Mouse (Mus musculus): ENCODE data around the gene Cds2. TPM values are rescaled to one million over a fixed set of nuclear protein-coding genes. Genes with fewer than 3 reads are reported as not detected.

Cds2 gene
- polyA plus RNA-seq, 1 experiment from 2014 or later: 16.9 TPM

DNA sequence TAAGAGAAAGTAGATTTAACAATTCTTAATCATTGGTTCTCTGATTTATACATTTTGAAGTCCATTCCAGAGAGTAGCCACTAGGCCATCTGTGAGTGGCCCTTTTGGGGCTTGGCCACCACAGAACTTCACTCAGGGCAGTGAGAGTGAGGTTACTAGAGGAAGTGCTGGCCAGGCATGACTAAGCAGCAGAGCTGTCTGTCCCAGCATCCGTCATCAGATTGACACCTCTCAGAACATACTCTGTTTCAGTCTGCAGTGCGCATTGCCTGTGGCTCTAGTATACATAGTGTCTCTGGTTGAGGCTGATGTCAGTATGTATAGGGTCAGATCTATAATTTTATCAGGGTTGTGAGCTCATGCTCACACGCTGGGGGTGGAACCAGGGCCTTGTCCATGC, 6.3 kb downstream of the Cds2 start:
- no peak overlapping the region for H3K4me3 ChIP-seq (replicated peaks)
- H3K27ac ChIP-seq (replicated peaks): no peak overlapping the region
- no peaks in the 10 kb centered on the region for H3K27me3 ChIP-seq
- H3K9me3 ChIP-seq (replicated peaks): no peaks in the 10 kb centered on the region
- no peak for ATAC-seq (ENCODE audit: insufficient number of reproducible peaks, low FRiP score, low TSS enrichment, low read depth)
- no peak overlapping the region for H3K9ac ChIP-seq
- WGBS: 84% methylated on average over 3 of the region's 3 CpGs
- no peaks in the 10 kb centered on the region for H3K36me3 ChIP-seq
- no peak overlapping the region for H3K4me2 ChIP-seq (replicated peaks)
- peaks cover 9% of the 10 kb centered on the region for H3K4me1 ChIP-seq

DNA sequence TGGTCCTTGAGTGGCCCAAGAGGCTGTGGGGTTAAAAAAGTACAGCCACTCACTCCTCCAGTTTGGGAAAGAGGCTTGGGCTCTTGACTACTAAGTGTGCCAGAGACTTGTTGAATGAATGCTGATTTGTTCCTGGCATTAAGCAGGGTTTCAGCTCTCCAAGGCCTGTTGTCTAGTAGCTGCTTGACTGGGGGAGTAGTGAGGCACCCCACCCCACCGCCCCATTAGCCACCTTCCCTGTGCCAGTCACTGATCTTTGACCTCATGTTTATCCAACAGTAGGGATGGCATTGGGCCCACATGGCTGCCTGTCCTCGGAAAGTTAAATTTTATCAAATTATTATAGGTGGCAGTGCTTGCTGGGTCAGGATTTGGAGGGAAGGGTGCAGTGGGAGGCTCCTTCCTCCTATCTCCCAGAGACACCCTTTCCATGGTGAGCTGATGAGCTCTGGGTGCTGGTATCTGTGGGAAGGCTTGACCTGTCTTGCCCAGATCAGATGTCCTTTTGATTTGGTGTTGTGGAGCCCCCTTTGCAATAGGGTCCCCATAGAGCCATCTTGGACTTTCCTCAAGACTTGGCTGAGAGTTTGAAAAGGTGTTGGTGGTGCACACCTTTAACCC, 7.5 kb downstream of the Cds2 start:
- Histone ChIP-seq H3K36me3 (no peaks in the 10 kb centered on the region), H3K27ac (replicated peaks) (no peak overlapping the region), H3K4me1 (no peaks in the 10 kb centered on the region), H3K27me3 (no peaks in the 10 kb centered on the region), H3K4me3 (replicated peaks) (no peak overlapping the region), H3K9ac (no peak overlapping the region), H3K9me3 (replicated peaks) (no peaks in the 10 kb centered on the region), H3K4me2 (replicated peaks) (no peak overlapping the region)
- ATAC-seq (ENCODE audit: insufficient number of reproducible peaks, low FRiP score, low TSS enrichment, low read depth): no peak
- WGBS: 83% methylated on average over 2 of the region's 2 CpGs

DNA sequence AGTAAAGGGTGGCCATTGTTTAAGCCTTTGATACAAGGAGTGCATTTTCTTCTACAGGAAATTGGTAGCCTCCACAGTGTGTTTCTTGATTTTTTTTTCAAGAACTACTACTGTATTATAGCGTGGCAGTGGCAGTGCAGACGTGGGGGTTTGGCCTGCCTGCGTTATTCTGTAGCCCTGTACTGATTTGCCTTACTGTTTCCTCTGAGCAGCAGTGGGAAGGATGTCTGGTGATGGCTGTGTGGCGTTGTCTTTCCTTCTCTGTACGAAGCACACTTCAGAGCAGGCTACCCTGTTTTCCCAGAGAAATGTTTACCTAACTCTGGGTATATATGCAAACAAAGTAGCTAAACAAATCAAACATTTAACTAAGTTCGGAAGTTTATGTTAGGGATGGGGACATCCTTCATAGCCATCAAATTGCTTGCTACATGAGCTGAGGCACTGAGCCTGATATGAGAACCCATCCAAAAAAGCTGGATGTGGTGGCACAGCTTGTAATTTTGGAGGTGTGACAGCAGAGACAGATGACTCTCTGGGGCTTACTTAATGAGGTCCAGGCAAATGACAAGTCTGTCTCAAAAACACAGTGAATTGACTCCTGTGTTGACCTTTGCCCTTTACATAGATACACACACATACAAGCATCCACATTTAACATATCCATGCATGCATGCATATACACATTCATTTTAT, 9.9 kb downstream of the Cds2 start:
- Histone ChIP-seq H3K4me1 (no peaks in the 10 kb centered on the region), H3K36me3 (no peaks in the 10 kb centered on the region), H3K4me3 (replicated peaks) (no peak overlapping the region), H3K27ac (replicated peaks) (no peak overlapping the region), H3K4me2 (replicated peaks) (no peak overlapping the region), H3K9me3 (replicated peaks) (no peaks in the 10 kb centered on the region), H3K9ac (no peak overlapping the region), H3K27me3 (no peaks in the 10 kb centered on the region)
- ATAC-seq (ENCODE audit: insufficient number of reproducible peaks, low FRiP score, low TSS enrichment, low read depth): no peak
- WGBS: 67% methylated on average over 6 of the region's 6 CpGs

DNA sequence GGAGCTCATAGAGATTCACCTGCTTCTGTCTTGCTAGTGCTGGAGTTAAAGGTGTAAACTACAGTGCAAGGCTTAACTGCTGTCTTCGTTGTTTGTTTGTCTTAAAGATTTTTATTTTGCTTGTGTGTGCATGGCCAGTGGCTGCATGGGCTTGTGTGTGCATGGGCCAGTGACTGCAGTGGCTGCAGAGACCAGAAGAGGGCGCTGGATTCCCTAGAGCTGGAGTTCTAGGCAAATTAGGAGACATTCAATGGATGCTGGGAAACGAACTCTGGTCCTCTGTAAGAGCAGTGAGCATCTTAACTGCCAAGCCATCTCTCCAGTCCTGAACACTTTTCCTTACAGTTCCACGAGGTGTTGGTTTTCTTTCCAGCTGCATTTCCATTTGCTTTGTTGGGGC, 12.6 kb downstream of the Cds2 start:
- Histone ChIP-seq H3K27ac (replicated peaks) (no peak overlapping the region), H3K4me1 (no peaks in the 10 kb centered on the region), H3K9ac (no peak overlapping the region), H3K27me3 (no peaks in the 10 kb centered on the region), H3K4me3 (replicated peaks) (no peak overlapping the region), H3K9me3 (replicated peaks) (no peaks in the 10 kb centered on the region), H3K4me2 (replicated peaks) (no peak overlapping the region), H3K36me3 (0 out of 2 replicates have a peak, but pooled peaks cover 2% of the 10 kb centered on the region)
- ATAC-seq (ENCODE audit: insufficient number of reproducible peaks, low FRiP score, low TSS enrichment, low read depth): no peak
- WGBS: 81% methylated on average over 4 of the region's 4 CpGs

DNA sequence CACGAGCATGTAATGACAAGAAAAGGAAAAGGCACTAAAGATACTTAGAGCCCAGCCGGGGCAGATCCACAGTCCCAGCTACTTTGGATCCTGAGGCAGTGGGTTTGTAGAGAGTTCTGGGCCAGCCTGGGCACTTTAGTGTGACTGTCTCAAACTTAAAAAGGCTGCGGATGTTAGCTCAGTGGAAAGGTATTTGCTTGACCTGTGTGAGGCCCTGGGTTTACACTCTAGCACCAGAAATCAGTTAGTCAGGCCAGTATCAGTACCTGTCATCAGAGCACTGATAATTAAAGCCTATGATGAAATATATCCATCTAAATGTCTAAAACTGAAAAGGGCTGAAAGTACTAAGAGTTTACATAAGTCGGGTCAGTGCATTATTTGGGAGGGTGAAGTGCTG, 13.3 kb downstream of the Cds2 start:
- 66% methylated on average over 4 of the region's 4 CpGs for WGBS
- Histone ChIP-seq H3K4me1 (no peaks in the 10 kb centered on the region), H3K9ac (no peak overlapping the region), H3K9me3 (replicated peaks) (no peaks in the 10 kb centered on the region), H3K4me3 (replicated peaks) (no peak overlapping the region), H3K36me3 (0 out of 2 replicates have a peak, but pooled peaks cover 7% of the 10 kb centered on the region), H3K4me2 (replicated peaks) (no peak overlapping the region), H3K27ac (replicated peaks) (no peak overlapping the region), H3K27me3 (no peaks in the 10 kb centered on the region)
- no peak for ATAC-seq (ENCODE audit: insufficient number of reproducible peaks, low FRiP score, low TSS enrichment, low read depth)

DNA sequence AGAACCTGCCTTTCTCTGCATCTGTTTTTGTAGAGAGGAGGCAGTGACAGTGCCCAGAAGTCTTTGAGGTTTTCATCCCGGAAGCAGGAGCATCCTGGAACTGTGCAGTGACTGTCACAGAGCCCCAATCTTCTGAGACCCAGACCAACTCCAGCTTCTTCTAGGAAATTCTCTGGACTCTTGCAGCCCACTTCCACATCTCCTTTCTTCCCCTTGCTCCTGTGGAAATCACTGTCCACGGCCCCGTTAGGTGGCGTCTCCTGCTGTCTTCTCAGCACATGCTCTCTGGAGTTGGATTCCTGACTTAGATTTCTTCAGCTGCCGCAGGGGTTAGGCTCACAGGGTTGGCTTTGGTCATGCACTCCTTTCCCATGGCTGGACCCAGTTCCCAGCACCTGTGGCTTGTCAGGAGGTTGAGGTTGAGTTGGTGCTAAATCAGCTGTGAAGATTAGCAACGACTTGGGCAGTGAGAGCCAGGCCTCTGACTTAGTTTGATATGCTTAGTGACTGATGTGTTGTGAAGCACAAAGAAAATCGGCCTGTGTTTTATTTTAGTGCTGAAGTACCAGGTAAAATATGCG, 15.4 kb downstream of the Cds2 start:
- Histone ChIP-seq H3K27me3 (no peaks in the 10 kb centered on the region), H3K36me3 (0 out of 2 replicates have a peak, but pooled peaks cover 7% of the 10 kb centered on the region), H3K4me1 (peaks cover 18% of the 10 kb centered on the region), H3K27ac (replicated peaks) (no peak overlapping the region), H3K4me3 (replicated peaks) (no peak overlapping the region), H3K4me2 (replicated peaks) (no peak overlapping the region), H3K9me3 (replicated peaks) (no peaks in the 10 kb centered on the region), H3K9ac (no peak overlapping the region)
- ATAC-seq (ENCODE audit: insufficient number of reproducible peaks, low FRiP score, low TSS enrichment, low read depth): no peak
- WGBS: 81% methylated on average over 8 of the region's 8 CpGs

DNA sequence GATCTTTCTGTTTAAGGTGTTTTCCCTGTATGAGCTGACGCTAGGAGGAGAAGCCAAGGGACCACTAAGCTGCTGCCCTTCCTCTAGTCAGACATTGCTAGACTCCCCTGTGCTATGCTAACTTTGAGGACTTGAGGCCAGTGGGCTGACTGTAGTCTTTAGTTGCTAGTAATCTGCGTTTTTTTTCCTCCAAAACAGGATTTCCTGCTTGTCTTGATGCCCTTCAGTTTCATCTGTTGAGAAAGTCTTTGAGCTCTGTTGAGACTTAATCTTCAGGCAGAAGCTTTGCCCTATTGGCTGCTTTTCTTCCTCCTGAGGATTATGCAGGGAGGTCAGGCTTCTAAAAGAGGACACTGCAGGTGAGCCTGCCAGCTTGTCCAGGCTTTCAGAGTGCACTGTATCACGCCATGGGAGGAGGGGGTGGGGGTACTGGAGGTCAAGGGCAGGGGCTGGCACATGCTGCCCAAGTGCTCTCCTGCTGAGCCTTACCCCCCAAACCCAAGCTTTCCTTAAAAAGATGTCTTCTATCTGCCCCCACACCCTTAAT, 16.5 kb downstream of the Cds2 start:
- Histone ChIP-seq H3K27ac (replicated peaks) (no peak overlapping the region), H3K4me1 (peaks cover 25% of the 10 kb centered on the region), H3K4me3 (replicated peaks) (no peak overlapping the region), H3K36me3 (0 out of 2 replicates have a peak, but pooled peaks cover 7% of the 10 kb centered on the region), H3K27me3 (no peaks in the 10 kb centered on the region), H3K9ac (no peak overlapping the region), H3K4me2 (replicated peaks) (no peak overlapping the region), H3K9me3 (replicated peaks) (no peaks in the 10 kb centered on the region)
- 57% methylated on average over 3 of the region's 3 CpGs for WGBS
- ATAC-seq (ENCODE audit: insufficient number of reproducible peaks, low FRiP score, low TSS enrichment, low read depth): no peak

DNA sequence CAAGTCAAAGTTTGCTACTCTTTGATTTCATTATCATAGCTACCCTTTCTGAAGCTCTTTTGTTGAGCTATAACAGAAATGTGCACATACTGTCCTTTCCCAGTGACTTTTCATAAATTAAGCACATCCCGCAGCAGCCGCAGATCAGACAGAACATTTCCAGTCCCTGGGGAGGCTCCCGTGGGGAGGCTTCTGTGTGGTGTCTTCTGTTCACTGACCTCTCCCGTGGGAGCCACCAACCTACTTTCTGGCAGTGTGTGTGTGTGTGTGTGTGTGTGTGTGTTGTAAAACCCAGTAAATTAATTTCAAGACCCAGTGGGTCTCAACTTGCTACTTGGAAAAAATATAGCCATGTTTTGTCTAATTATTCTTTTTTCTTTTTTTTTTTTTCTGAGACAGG, 17.0 kb downstream of the Cds2 start:
- H3K36me3 ChIP-seq: 0 out of 2 replicates have a peak, but pooled peaks cover 7% of the 10 kb centered on the region
- no peak overlapping the region for H3K9ac ChIP-seq
- no peak overlapping the region for H3K27ac ChIP-seq (replicated peaks)
- WGBS: 75% methylated on average over 4 of the region's 4 CpGs
- no peaks in the 10 kb centered on the region for H3K27me3 ChIP-seq
- H3K4me2 ChIP-seq (replicated peaks): no peak overlapping the region
- H3K4me3 ChIP-seq (replicated peaks): no peak overlapping the region
- H3K4me1 ChIP-seq: peaks cover 27% of the 10 kb centered on the region
- H3K9me3 ChIP-seq (replicated peaks): no peaks in the 10 kb centered on the region
- ATAC-seq (ENCODE audit: insufficient number of reproducible peaks, low FRiP score, low TSS enrichment, low read depth): no peak

DNA sequence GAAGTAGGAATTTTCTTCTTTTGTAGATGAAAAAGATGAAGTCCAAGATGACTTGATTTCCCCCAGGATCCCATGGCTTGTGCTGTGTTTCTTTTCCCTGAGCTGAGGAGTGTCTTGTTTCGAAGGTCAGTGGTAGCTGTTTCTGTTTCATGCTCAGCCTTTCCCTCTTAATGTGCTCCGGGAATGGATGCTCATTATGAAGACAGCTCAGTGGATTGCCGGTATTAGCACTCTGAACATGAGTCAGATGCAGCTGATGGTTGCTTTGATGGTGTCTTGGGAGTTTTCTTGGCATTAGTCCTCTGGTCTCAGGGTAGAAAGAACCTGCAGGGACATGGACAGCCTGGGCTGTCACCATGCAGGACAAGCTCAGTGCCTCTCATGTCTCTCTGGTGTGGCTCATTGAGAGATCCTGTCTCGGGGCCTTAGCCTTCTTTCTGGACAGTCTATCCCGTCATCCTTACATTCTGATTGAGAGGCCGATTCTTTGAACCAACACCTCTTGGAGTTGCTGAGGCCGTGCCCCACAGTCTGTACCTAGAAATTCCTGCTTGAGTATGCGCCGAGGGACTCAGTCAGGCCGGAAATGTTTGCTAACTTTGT, 17.7 kb downstream of the Cds2 start:
- WGBS: 92% methylated on average over 10 of the region's 10 CpGs
- no peaks in the 10 kb centered on the region for H3K9me3 ChIP-seq (replicated peaks)
- peaks cover 29% of the 10 kb centered on the region for H3K4me1 ChIP-seq
- no peak overlapping the region for H3K4me3 ChIP-seq (replicated peaks)
- no peaks in the 10 kb centered on the region for H3K27me3 ChIP-seq
- H3K27ac ChIP-seq (replicated peaks): no peak overlapping the region
- ATAC-seq (ENCODE audit: insufficient number of reproducible peaks, low FRiP score, low TSS enrichment, low read depth): no peak
- H3K4me2 ChIP-seq (replicated peaks): no peak overlapping the region
- H3K36me3 ChIP-seq: 0 out of 2 replicates have a peak, but pooled peaks cover 7% of the 10 kb centered on the region
- no peak overlapping the region for H3K9ac ChIP-seq

DNA sequence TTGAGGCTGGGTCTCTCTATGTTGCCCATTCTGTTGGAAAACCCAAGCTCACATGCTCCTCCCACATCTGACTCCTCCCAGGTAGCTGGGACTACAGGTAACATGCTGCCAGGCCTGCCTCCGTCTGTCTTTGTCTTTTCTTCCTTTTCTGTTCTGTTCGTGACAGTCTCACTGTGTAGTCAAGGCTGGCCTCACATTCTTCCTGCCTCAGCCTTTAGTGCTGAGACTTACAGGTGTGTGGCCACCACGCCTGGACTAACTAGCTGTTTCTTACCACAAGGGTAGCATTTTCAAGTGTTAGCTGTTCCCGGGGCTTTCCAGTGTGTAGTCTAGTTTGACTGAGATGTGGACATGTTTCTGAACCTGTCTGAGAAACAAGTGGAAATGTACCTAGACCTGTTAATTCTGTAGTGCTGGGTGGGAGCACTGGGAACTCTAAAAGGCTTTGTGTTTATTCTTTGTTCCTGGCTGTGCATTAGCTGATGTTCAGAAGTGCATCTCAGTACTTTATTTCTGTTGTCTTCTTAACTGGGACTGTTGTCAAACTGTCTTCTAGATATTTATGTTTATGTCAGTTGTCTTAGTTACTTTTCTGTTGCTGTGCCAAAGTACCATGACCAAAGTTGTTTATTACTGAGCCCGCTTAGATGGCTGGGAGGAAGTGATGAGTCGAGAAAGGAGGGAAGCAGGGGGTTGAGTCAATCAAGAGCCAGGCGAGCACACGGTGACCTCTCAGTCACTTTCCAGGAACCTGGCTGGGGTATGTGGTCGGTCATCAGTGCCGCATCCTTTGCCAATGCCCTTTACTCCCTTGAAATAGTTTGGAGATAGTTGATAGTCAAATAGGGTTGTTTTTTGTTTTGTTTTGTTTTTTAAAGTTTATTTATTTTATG, 18.9 kb downstream of the Cds2 start:
- peaks cover 29% of the 10 kb centered on the region for H3K4me1 ChIP-seq
- no peak for ATAC-seq (ENCODE audit: insufficient number of reproducible peaks, low FRiP score, low TSS enrichment, low read depth)
- H3K4me2 ChIP-seq (replicated peaks): no peak overlapping the region
- H3K27me3 ChIP-seq: no peaks in the 10 kb centered on the region
- WGBS: 60% methylated on average over 10 of the region's 10 CpGs
- H3K4me3 ChIP-seq (replicated peaks): no peak overlapping the region
- H3K9me3 ChIP-seq (replicated peaks): no peaks in the 10 kb centered on the region
- H3K9ac ChIP-seq: no peak overlapping the region
- H3K27ac ChIP-seq (replicated peaks): no peak overlapping the region
- H3K36me3 ChIP-seq: 0 out of 2 replicates have a peak, but pooled peaks cover 7% of the 10 kb centered on the region
